Mouse (Mus musculus) neural tube, embryonic 11.5 days (tissue): ENCODE data around the gene Dhx32. TPM values are rescaled to one million over a fixed set of nuclear protein-coding genes. Genes with fewer than 3 reads are reported as not detected.

ENCODE experiments used
- ATAC-seq: fragments of 200-750 bp; cut with Nextera tagmentation; 2 replicates; pipeline ENCODE4 v1.8.0; 2017; ENCODE audit warnings: moderate number of reproducible peaks, mild to moderate bottlenecking, moderate TSS enrichment, moderate library complexity; ENCODE audit not compliant: insufficient read depth, low FRiP score, low TSS enrichment
- DNase-seq: peaks from one replicate; pipeline ENCODE4 v3.0.0-alpha.2; 2015; ENCODE audit warnings: low spot score
- H3K27ac ChIP-seq: fragments of 300-500 bp; sonication (generic); 2 replicates; pipeline ENCODE4 v1.5.1; 2014; ENCODE audit warnings: low read depth, mild to moderate bottlenecking, low read length
- H3K27me3 ChIP-seq: fragments of 300-500 bp; sonication (generic); 2 replicates; pipeline ENCODE4 v1.6.1; 2014; ENCODE audit warnings: mild to moderate bottlenecking, low read length, mixed read lengths; ENCODE audit not compliant: control insufficient read depth, insufficient read depth
- H3K36me3 ChIP-seq: fragments of 300-500 bp; sonication (generic); 2 replicates; pipeline ENCODE4 v1.6.1; 2014; ENCODE audit warnings: mild to moderate bottlenecking, low read length, moderate library complexity, mixed read lengths; ENCODE audit not compliant: control insufficient read depth, insufficient read depth
- H3K4me1 ChIP-seq: fragments of 300-500 bp; sonication (generic); 2 replicates; pipeline ENCODE4 v1.6.1; 2014; ENCODE audit warnings: low read length, mixed read lengths; ENCODE audit not compliant: control insufficient read depth, insufficient read depth
- H3K4me2 ChIP-seq: fragments of 300-500 bp; sonication (generic); 2 replicates; pipeline ENCODE4 v1.6.1; 2014; ENCODE audit warnings: low read depth, mild to moderate bottlenecking, moderate library complexity
- H3K4me3 ChIP-seq: fragments of 300-500 bp; sonication (generic); 2 replicates; pipeline ENCODE4 v1.5.1; 2014; ENCODE audit warnings: low read depth, low read length
- H3K9ac ChIP-seq: fragments of 300-500 bp; sonication (generic); 2 replicates; pipeline ENCODE4 v1.6.1; 2014; ENCODE audit warnings: mild to moderate bottlenecking, low read length
- H3K9me3 ChIP-seq: fragments of 300-500 bp; sonication (generic); 2 replicates; pipeline ENCODE4 v1.6.1; 2016; ENCODE audit warnings: low read length; ENCODE audit not compliant: control insufficient read depth
- WGBS: fragments of 180-500 bp; shearing (Covaris S2); extraction: QIAGEN DNeasy Blood & Tissue Kit; methylation state at CpG from one replicate; pipeline ENCODE4 v1.1.7; 2014; 5-methylcytosine and 5-hydroxymethylcytosine counted together
- polyA plus RNA-seq: library from polyadenylated mRNA; unstranded; fragments of >200 nt; fragmentation: Nextera tagmentation; extraction: Ambion mirVana; gene quantifications from 2 replicates; pipeline ENCODE4 v1.2.1, GENCODE M21; 2014

Gene Dhx32
- polyA plus RNA-seq, 1 experiment from 2014 or later, result 52.7 TPM

- Histone ChIP-seq H3K36me3 (no peaks in the 10 kb centered on the region), H3K4me2 (no peak overlapping the region), H3K4me3 (no peak overlapping the region), H3K9me3 (no peaks in the 10 kb centered on the region), H3K27ac (no peak overlapping the region), H3K4me1 (no peaks in the 10 kb centered on the region), H3K27me3 (no peaks in the 10 kb centered on the region), H3K9ac (no peak overlapping the region)
- no peak for ATAC-seq
- WGBS, result 69% methylated on average over 6 of the region's 6 CpGs
- no peak for DNase-seq
Measured at GRCm38 (mm10) chr7:133781583-133781982, 943 bp downstream of the Dhx32 start.

- Histone ChIP-seq H3K4me3 (peak within 1 kb of the TSS; percentile 67), H3K27ac (no peak within 1 kb of the TSS), H3K9ac (peak within 1 kb of the TSS; percentile 79), H3K36me3 (no peaks in the 10 kb centered on the region), H3K4me2 (peak within 1 kb of the TSS; percentile 84), H3K9me3 (no peaks in the 10 kb centered on the region), H3K27me3 (no peaks in the 10 kb centered on the region), H3K4me1 (peaks cover 8% of the 10 kb centered on the region; the same call in 1 of the 2 replicates)
- under 1% methylated on average over 44 of the region's 45 CpGs for WGBS
- peak; percentile 92 for ATAC-seq
- peak; percentile 91 for DNase-seq
Measured at GRCm38 (mm10) chr7:133776626-133776996, 5.9 kb downstream of the Dhx32 start, which contains the start of gene Fank1. Gene Fank1, plus strand, starts transcription at chr7:133776861.

- Histone ChIP-seq H3K9me3 (no peaks in the 10 kb centered on the region), H3K27ac (no peak overlapping the region), H3K4me3 (peak overlapping the region; percentile 67), H3K36me3 (no peaks in the 10 kb centered on the region), H3K4me2 (peak overlapping the region; percentile 84), H3K4me1 (peaks cover 8% of the 10 kb centered on the region; the same call in 1 of the 2 replicates), H3K9ac (peak overlapping the region; percentile 79), H3K27me3 (no peaks in the 10 kb centered on the region)
- DNase-seq, result peak; percentile 42
- peak; percentile 24 for ATAC-seq
- 2% methylated on average over 38 of the region's 38 CpGs for WGBS
Measured at GRCm38 (mm10) chr7:133775796-133776625, 6.5 kb downstream of the Dhx32 start.

- DNase-seq (no peak), ATAC-seq (no peak)
- H3K36me3 ChIP-seq, result no peaks in the 10 kb centered on the region
- H3K4me3 ChIP-seq, result no peak overlapping the region
- H3K27me3 ChIP-seq, result no peaks in the 10 kb centered on the region
- peaks cover 8% of the 10 kb centered on the region; the same call in 1 of the 2 replicates for H3K4me1 ChIP-seq
- H3K9me3 ChIP-seq, result no peaks in the 10 kb centered on the region
- H3K9ac ChIP-seq, result no peak overlapping the region
- no peak overlapping the region for H3K27ac ChIP-seq
- 56% methylated on average over 5 of the region's 5 CpGs for WGBS
- H3K4me2 ChIP-seq, result no peak overlapping the region
Measured at GRCm38 (mm10) chr7:133775179-133775578, 7.3 kb downstream of the Dhx32 start.

GRCm38 (mm10) chr7:133768517-133768916, 14.0 kb downstream of the Dhx32 start:
- WGBS, result 56% methylated on average over 5 of the region's 5 CpGs
- H3K4me1 ChIP-seq, result no peaks in the 10 kb centered on the region
- H3K9ac ChIP-seq, result no peak overlapping the region
- H3K4me3 ChIP-seq, result no peak overlapping the region
- no peaks in the 10 kb centered on the region for H3K36me3 ChIP-seq
- ATAC-seq, result no peak
- no peak for DNase-seq
- H3K27ac ChIP-seq, result no peak overlapping the region
- no peaks in the 10 kb centered on the region for H3K27me3 ChIP-seq
- H3K4me2 ChIP-seq, result no peak overlapping the region
- H3K9me3 ChIP-seq, result no peaks in the 10 kb centered on the region

- Histone ChIP-seq H3K9ac (no peak overlapping the region), H3K4me2 (no peak overlapping the region), H3K9me3 (no peaks in the 10 kb centered on the region), H3K36me3 (no peaks in the 10 kb centered on the region), H3K27ac (no peak overlapping the region), H3K27me3 (no peaks in the 10 kb centered on the region), H3K4me3 (no peak overlapping the region), H3K4me1 (no peaks in the 10 kb centered on the region)
- DNase-seq (no peak), ATAC-seq (no peak)
- WGBS, result 78% methylated on average over 4 of the region's 4 CpGs
Measured at GRCm38 (mm10) chr7:133768027-133768426, 14.5 kb downstream of the Dhx32 start.

- DNase-seq (no peak), ATAC-seq (no peak)
- Histone ChIP-seq H3K4me1 (no peaks in the 10 kb centered on the region), H3K36me3 (no peaks in the 10 kb centered on the region), H3K27me3 (no peaks in the 10 kb centered on the region), H3K9me3 (no peaks in the 10 kb centered on the region), H3K9ac (no peak overlapping the region), H3K4me2 (no peak overlapping the region), H3K4me3 (no peak overlapping the region), H3K27ac (no peak overlapping the region)
- WGBS, result 83% methylated on average over 13 of the region's 13 CpGs
Measured at GRCm38 (mm10) chr7:133765849-133766243, 16.7 kb downstream of the Dhx32 start.

- no peaks in the 10 kb centered on the region for H3K27me3 ChIP-seq
- ATAC-seq, result no peak
- 86% methylated on average over 10 of the region's 10 CpGs for WGBS
- H3K4me1 ChIP-seq, result no peaks in the 10 kb centered on the region
- DNase-seq, result no peak
- H3K9me3 ChIP-seq, result no peaks in the 10 kb centered on the region
- no peaks in the 10 kb centered on the region for H3K36me3 ChIP-seq
- H3K4me2 ChIP-seq, result no peak overlapping the region
- no peak overlapping the region for H3K27ac ChIP-seq
- no peak overlapping the region for H3K4me3 ChIP-seq
- H3K9ac ChIP-seq, result no peak overlapping the region
Measured at GRCm38 (mm10) chr7:133765240-133765848, 17.2 kb downstream of the Dhx32 start.

GRCm38 (mm10) chr7:133764425-133764824, 18.1 kb downstream of the Dhx32 start:
- Histone ChIP-seq H3K9ac (no peak overlapping the region), H3K36me3 (no peaks in the 10 kb centered on the region), H3K9me3 (no peaks in the 10 kb centered on the region), H3K4me2 (no peak overlapping the region), H3K27ac (no peak overlapping the region), H3K4me3 (no peak overlapping the region), H3K4me1 (0 out of 2 replicates have a peak, but pooled peaks cover 3% of the 10 kb centered on the region), H3K27me3 (no peaks in the 10 kb centered on the region)
- ATAC-seq, result no peak
- WGBS, result 73% methylated on average over 2 of the region's 2 CpGs
- no peak for DNase-seq
